Mouse (Mus musculus) mature B cell (primary cell): ENCODE measurements around the gene Ubr7.

Experiments used
- in situ Hi-C: fragments of 300-500 bp; cut with MboI; formaldehyde crosslinking; loops from 2 replicates; pipeline ENCODE4 v1.14.3; 2019

Gene Ubr7

DNA sequence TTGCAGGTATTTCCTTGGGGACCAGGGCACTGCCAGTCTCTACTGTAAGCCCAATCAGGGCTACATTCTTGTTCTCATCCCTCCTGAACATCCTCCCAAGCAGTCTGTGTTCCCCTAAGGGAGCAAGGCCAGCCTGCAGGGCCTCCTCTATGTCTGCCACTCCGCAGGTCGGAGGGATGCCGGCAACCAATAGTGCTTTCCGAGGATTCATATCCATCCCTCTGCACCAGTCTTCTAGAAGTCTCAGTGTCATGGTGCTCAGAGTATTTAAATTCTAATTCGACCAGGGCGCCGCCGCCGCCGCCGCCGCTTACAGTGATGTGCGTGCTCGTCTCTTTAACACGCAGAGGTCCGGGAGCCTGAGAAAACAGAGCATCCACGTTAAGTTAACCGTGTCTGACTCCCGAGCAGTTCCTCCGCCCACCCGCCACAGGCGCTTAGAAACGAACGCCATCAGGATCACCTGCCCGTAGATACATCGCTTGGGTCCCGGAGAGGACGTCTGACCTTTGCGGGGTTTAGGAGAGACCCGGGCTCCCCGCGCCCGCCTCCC lies 14.7 kb upstream of the Ubr7 start:
- in situ Hi-C loops, result loop anchor here (25.0 kb wide), 2 partner anchors 319 to 781 kb away; partner anchors contain the start of gene Atxn3

DNA sequence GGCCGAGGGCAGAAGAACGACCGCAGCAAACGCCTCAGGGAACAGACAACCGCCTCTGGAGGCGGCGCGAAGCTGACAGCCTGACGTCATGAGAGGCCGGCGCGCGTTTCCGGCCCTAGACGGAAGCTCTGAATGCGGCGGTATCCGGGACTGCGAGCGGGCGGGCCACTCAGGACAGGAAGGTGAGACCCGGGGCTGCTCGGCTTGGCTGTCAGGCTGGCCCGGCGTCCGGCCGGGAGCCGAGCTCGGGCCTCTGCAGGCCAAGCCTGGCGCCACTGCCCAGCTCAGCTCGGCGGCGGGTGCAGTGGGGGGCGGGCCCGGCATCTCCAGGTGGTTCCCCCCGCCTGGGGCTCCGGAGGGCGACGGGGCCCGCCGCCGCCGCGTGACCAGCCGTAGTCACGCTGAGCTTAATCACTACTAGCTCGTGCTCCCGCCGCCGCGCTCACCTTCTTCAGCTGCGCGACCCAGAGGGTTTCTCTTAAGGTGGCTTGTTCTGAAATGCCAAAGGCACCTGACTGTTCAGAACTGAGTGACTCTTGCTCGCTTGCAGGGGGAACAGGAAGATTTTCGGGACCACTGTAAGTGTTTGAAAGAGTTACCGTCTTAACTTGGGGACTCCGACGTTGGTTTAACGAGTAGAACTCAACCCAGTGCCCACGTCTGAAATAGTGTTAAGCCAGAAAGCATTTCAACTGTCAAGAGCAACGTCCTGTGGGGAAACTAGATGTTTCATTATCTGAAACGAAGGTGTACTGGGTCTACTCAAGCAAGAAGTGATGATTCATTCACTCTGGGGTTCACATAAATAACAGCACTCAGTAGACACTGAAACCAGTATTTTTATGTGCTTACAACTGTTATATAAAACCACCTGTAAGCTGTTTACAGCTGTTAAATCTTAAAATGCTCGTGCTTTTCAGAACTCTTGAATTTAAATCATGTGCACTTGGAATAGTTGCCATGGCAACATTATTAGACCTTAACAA lies 13.9 kb upstream of the Ubr7 start, which contains the start of the genes Moap1 and Tmem251:
Gene Moap1 (minus strand): TSS at position 73 of the 986 bp plus-strand sequence.
Gene Tmem251 (plus strand): TSS at position 174 of the 986 bp plus-strand sequence.
- in situ Hi-C loops, result loop anchor here (25.0 kb wide), 2 partner anchors 318 to 782 kb away; partner anchors contain the start of gene Atxn3

DNA sequence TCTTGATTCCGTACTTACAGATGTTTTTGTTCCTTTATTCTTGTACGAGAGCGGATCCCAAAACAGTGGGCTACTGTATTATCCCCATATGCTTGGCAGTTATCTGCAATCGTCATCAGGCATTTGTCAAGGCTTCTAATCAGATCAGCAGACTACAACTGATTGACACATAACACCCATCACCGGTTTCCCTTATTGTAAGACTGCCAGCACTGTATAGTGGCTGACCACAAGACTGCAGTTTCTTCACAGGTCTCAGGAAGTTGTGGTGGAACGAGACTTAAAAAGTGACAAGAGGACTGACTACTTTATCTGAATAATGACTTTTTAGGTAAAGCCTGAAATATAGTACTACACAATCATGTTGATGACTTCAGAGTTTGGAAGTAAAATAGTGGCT lies 12.9 kb upstream of the Ubr7 start:
- in situ Hi-C loops, result loop anchor here (25.0 kb wide), 2 partner anchors 317 to 783 kb away; partner anchors contain the start of gene Atxn3

DNA sequence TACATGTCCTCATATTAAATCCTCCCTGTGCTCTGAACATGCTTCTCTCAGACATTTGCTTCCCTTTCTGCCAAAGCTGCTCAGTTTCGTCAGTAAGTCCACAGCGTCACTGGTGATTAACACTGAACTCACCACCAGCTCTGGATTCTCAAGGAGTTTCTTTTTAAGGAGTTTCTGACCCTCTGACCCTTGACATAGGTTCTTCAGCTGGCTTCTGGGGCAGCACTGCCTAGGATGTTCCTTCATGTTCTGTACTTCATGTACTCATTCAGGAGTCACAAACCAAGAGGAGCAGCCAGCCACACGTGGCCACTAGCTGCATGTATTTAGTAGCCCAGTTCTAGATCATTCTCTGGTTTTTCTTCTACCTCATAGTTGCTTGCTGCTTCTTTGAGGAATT lies 9.5 kb upstream of the Ubr7 start:
- in situ Hi-C loops, result loop anchor here (25.0 kb wide), 2 partner anchors 314 to 786 kb away; partner anchors contain the start of gene Atxn3

DNA sequence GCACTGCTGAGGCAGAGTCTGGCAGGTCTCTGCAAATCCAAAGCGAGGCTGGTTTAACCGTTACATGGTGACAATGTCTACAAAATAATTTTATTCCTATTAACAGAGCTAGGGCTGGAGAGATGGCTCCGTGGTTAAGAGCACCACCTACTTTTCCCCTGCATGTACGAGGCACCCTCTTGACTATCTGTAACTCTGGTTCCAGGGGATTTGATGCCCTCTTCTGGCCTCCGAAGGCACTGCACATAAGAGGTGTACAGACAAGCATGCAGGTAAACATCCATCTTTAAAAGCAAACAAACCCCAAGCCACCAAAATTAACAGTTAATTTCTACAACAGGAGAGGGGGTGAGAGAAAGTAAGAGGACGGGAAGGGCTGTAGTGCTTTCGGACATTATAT lies 1.5 kb upstream of the Ubr7 start:
- in situ Hi-C loops, result no loop called here

DNA sequence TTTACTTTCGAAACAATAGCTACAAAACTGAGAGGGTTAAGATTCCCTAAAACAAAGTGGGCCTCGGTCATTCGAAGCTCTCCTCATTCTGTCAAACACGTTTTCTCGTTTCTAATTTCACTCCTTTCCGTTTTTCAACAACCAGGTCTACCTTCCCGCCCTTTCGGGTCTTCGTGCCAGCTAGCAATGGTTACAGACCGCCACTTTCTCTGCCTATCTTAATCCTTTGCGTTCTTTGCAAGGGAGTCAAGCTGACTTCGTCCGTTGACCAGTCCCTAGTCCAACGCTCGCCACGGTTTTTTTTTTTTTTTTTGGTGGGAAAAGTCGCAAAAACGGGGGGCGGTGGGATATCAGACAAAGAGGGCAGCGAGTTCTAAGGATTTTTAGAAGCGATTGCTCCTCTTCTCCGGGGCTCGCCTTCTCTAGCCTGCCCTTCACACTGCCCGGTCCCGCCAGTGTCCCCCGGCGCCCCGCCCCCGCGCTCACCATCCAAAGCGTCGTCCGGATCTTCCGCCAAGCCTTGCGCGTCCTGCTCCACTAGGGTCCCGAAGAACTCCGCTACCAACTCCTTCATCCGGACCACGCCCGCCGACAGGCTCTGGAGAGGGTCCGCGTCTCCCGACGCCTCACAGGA lies 595 bp upstream of the Ubr7 start:
- in situ Hi-C loops, result no loop called here

DNA sequence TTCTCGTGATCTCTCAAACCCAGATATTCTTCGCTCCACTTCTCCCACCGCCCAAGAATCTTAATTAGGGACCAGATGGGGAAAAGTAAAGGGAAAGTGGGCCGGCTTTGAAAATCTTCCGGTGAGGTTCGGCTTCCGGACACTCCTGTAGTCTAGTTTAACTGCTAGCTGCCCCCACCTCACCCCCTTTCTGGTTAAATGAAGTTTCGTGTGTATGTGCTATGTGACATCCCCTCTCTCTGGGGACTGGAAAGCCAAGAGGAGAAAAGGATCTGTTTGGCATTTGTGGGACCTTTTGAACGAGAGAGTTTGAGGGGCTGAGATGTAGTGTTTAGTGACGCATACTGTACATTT lies 613 bp downstream of the Ubr7 start, which contains the start of gene Gm20604:
Gene Gm20604 (minus strand): TSS at position 270 of the 354 bp plus-strand sequence.
- in situ Hi-C loops, result no loop called here

DNA sequence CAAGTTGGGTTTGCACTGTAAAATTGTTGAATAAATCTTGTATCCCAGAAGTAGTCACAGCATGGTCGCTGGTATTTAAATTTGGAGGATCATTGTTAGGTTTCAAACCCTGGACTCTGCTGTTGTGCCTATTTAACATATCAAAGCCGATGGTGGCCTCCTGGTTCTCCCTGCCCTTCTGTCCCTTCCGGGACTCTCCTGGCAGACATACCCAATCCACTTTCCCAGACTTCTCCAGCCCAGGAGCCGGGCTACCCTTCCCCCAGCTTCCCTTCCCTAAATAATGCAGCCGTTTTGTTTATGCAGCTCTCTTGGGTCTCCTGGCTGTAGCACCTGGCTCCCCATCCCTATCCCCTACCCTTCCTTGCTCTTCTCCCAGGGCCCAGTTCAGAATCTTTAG lies 1.2 kb downstream of the Ubr7 start:
- in situ Hi-C loops, result no loop called here

DNA sequence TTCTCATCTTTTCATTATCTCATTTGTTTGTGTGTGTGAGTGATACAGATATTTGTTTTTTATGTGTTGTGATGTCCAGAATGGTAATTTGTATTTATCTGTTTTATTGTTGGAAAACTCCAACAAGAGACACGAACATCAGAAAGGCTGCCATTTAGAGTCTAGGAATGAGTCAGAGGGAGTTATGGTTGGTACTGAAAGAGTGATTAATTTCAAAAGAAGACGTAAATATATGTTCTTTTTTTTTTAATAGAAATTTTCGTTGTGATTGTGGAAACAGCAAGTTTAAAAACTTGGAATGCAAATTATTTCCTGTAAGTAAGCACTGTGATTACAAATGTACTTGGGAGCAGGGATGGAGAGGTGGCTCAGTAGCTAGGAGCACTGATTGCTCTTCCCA lies 3.9 kb downstream of the Ubr7 start:
- in situ Hi-C loops, result no loop called here

DNA sequence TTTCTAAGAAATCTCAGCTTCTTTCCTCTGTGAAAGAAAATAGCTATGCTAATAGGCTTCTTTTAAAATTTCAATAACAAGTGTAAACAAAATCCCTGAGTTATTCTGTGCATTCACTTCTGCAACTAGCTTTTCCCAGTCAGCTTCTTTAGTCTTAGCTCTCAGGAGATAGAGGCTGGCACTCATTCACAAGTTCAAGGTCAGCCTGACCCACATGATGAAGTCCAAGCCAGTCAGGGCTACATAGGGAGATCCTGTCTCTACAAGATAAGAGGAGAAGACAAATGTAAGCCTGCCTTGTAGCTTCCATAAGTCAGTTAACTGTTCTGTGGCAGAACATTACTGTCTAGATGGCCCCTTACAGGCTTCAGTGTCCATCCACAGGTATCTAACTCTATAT lies 5.9 kb downstream of the Ubr7 start:
- in situ Hi-C loops, result no loop called here

DNA sequence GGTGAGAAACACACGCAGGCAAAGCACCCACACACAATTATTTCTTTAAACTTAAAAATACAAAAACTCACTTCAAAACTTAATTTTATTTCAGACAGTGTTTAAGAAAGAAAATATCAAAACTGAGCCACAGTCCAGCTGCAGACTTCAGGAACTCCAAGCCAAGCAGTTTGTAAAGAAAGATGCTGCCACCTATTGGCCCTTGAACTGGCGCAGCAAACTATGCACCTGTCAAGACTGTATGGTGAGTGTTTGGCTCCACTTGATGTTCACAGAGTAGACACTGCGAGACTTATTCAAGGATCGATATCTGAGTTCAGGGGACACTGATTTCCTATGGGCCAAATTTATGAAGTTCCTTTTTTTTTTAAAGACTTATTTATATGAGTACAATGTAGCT lies 11.2 kb downstream of the Ubr7 start:
- in situ Hi-C loops, result no loop called here

DNA sequence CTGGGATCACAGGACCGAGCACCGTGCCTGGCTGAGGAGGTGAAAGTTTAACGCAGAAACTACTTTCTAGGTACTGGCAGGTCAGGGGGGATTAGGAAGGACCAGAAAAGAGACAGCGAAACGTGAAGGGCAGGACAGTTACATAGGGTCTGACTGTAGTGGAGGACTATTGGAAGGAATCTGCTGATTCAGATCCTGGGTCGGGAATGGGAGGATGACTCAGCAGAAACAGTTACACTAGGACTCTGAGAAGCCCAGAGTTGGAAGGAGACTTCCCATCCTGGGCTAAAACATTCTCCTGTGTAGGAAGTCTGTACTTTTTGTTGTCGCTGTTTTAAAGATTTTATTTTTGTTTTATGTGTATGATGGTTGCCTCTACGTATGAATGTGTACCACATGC lies 13.8 kb downstream of the Ubr7 start:
- in situ Hi-C loops, result no loop called here

DNA sequence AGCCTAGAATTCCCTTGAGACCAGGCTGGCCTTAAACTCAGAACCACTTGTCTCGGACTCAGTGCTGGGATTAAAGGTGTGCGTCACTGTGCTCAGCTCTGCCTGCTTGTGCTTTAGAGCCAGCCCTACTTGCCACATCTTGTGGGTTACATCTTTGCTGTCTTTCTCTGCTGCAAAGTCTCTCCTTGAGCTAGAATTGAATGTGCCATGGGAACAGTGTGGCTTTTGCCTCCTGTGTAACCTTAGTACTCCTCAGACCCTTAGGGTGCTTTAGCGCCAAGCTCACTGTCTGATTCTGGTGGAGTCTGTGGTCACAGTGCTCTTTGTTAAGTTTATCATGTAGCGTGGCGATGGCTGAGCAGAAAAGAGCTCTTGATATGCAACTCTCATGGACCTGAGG lies 14.9 kb downstream of the Ubr7 start:
- in situ Hi-C loops, result no loop called here

DNA sequence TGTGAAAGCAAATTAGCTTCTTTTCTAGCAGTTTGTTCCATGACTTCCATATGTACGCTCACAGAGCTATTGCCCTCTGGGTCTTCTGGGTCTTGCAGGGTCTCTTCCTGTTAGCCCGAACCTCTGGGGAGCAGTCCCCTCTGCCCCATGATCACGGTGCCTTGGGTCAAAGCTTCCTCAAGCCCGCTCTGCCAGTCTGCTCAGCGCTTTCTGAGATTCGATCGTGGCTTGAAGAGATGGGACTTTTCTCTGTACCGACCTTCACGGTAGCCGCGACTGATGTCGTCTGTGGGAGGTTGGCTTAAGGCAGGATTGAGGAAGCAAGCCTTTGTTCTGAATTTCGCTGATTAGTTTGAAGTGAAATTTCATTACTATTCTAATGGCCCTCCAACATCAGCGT lies 18.3 kb downstream of the Ubr7 start:
- in situ Hi-C loops, result no loop called here

DNA sequence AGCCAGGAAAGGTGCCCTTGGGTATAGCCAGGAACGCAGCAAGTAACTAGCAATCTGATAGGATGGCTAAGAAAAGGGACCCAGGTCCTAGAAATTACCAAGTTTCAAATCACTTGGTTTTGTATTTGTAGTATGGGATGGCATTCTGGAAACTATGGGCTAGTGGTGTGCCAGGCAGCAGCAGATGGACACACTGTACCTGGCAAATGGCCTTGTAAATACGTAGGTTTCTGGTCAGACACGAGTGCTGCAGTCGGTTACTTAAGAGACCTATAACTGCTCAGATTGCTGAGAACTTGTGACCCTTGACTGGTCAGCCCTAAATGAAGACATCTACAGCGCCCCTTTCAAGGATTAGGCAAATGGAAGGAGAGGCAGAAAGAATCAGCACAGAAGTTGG lies 20.4 kb downstream of the Ubr7 start:
- in situ Hi-C loops, result no loop called here

DNA sequence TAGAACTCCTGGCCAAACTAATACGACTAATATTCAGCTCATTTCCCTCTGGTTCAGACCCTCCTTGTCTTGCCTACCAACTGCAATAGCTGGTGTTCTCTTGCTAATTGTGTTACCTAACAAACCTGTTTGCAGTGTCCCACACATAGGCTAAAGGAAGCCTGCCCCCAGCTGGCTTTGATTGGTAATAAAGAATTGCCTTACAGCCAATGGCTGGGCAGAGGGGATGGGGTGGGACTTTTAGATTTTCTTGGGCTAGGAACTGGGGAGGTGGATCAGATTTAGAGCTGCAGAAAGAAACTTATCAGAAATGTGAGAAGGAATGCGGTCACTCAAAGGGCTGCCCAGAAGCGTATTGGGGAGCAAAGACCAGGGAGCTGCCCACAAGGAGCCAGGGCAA lies 21.7 kb downstream of the Ubr7 start:
- in situ Hi-C loops, result no loop called here

DNA sequence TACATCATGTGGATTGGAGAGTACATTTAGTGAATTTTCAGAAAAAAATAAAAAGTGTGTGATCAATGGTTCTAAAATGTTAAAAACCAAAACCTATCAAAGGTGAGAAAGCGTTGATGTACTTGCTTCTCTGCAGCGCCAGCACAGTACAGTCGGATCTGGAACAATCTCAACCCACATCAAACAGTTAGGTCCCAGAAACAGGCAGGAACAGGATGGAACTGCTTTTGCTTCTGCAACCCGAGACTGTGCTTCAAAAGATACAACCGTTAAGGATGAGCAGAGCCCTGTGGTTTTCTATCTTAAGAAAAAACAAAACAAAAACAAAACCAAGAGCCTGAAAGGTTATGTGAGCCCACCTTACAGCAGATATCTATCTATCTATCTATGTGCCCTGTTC lies 25.1 kb downstream of the Ubr7 start:
- in situ Hi-C loops, result no loop called here

DNA sequence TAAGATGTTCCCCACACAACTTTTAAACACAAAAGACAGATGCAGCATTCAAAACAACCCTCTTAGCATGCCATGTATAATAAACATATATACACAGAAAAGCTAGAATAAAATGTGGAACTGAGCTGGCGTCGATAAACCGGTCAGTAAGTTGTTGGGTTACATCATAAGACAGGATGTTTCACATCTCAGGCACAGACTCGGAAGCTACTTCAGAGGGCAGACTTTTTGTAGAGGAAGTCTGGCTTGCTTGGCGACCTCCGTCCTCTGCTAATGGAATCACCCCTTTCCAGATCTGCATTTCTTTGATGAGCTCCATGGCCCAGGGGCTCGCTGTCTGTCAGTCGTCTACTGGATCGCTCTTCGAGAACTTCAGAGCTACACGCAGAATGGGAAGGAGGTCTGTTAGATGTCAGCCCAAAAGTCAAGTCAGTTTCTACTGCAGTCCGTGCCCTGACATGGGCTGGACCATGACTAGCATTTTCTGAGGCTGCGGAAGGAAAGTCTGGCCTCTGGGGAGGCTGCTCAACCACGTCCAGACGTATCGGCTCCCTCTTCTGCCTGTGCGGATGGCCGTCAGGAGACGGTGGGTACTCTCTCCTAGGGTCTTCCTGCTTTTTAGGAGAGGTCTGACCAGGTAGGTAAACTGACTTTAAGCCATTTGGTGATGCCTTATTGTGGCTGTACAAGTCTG lies 27.3 kb downstream of the Ubr7 start:
- in situ Hi-C loops, result no loop called here

DNA sequence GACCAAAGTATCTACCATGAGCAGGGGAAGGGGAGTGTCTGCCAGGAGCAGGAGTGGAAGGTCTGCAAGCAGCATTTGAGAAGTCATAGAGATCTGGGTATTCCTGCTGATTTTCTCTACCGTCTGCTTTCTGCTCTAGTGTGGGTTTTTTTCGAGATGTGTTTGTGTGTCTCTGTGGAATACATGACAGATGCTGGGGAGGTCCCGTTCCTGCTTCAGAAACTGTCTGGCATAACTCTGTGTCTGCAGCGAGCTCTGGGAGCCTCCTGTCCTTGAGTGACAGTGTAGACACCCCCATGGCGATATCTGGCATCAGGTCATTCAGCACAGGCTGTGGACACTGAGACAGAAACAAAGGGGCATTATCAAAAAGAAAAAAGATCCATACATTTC lies 27.8 kb downstream of the Ubr7 start:
- in situ Hi-C loops, result no loop called here

DNA sequence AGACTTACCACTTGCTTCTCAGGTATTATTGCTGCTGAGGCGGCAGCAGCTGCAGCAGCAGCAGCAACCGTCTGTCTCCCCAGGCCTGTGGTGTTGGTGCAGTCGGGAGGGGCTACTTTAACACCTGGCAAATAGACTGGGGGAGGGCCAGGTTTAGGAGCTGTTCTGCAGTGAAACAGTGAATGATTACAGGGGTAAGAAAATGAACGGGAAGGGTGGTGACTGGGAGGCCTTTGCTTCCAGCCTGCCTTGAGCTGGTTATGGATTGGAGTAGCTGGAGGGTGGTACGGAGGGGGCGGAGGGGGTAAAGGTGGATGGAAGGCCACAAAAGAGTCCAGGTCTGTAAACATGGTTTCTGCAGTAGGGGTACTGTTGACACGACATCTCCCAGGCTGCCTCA lies 30.2 kb downstream of the Ubr7 start:
- in situ Hi-C loops, result no loop called here

DNA sequence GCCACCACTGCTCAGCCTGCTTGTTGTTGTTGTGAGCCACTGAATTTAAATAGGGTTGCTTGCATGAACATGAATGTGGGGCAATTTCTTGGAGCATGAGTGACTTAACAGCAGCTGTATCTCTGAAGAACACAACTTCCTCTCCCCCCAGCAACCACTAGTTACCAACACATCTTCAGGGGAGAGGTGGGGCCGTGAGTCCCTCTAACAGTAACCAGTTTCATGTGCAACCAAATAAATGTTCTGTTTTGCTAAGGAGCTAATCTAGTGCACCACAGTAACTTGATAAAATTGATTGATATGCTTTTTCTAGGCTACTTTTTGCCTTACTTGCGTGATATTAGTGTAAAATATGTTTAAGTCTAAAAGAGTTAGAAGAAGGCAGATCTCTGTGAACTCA lies 41.8 kb downstream of the Ubr7 start:
- in situ Hi-C loops, result no loop called here

DNA sequence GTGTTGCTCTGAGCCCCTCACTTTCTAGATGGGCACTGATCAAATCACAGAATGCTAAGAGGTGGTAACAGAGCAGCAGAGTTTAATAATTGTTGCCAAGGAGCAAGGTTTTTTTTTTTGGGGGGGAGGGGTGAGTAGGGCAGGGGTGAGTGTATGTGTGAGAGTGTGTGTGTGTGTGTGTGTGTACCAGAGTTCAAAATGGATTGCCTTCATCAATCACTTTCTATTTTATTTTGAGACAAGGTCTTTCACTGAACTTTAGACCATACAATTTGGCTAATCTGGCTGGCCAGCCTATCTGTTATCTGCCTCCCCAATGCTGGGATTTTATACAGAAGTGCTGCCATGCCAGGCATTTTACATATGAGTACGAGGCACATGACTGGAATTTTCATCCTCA lies 57.1 kb downstream of the Ubr7 start:
- in situ Hi-C loops, result no loop called here
